Mouse (Mus musculus) left cerebral cortex, postnatal 36 days (tissue): Measurements from ENCODE around the gene Trim12a. TPM values are rescaled to one million over a fixed set of nuclear protein-coding genes. Genes with fewer than 3 reads are reported as not detected.

Experiments
- total RNA-seq, 2 experiments: library from RNA; stranded (reverse); gene quantifications; 2 replicates each; pipeline ENCODE4 v1.2.3; 2021

Gene Trim12a
- total RNA-seq, 2 experiments from 2014 or later: 1.9 to 2.3 TPM

Other genes with a start within 250 kb of the Trim12a start
- gene Olfr644, start 243.6 kb downstream of the Trim12a start, total RNA-seq: not detected
- gene Olfr645, start 230.0 kb downstream of the Trim12a start, total RNA-seq: not detected
- not detected for gene Olfr646, start 210.6 kb downstream of the Trim12a start, total RNA-seq
- not detected for gene Ubqln5, start 185.6 kb downstream of the Trim12a start, total RNA-seq
- not detected for gene Olfr643, start 178.1 kb downstream of the Trim12a start, total RNA-seq
- gene Ubqln3, start 172.2 kb downstream of the Trim12a start, total RNA-seq: not detected
- gene Ubqlnl, start 164.9 kb downstream of the Trim12a start, total RNA-seq: not detected
- not detected for gene Olfm5, start 150.6 kb downstream of the Trim12a start, total RNA-seq
- gene Olfr648, start 132.1 kb downstream of the Trim12a start, total RNA-seq: under 1 TPM; 0.15 to 0.45 TPM
- gene Olfr649, start 119.5 kb downstream of the Trim12a start, total RNA-seq: not detected
- gene Trim6, start 96.7 kb downstream of the Trim12a start, total RNA-seq: under 1 TPM in 1 of 2 experiments, not detected in 1; 0.15 TPM
- 1 to 10 TPM in 1 of 2 experiments, under 1 TPM in 1; 0.94 to 1.1 TPM for gene Trim34a, start 71.0 kb downstream of the Trim12a start, total RNA-seq
- 1 to 10 TPM in 1 of 2 experiments, under 1 TPM in 1; 0.39 to 1.1 TPM for gene Trim5, start 27.4 kb downstream of the Trim12a start, total RNA-seq
- gene Trim34b, start 14.0 kb upstream of the Trim12a start, total RNA-seq: under 1 TPM in 1 of 2 experiments, not detected in 1; 0.20 TPM
- 1 to 10 TPM; 1.0 to 1.3 TPM for gene Trim12c, start 37.9 kb upstream of the Trim12a start, total RNA-seq
- not detected for gene Trim30b, start 54.4 kb upstream of the Trim12a start, total RNA-seq
- gene Trim30c, start 85.4 kb upstream of the Trim12a start, total RNA-seq: not detected
- gene Trim30a, start 149.7 kb upstream of the Trim12a start, total RNA-seq: under 1 TPM; 0.69 to 0.93 TPM
- under 1 TPM; 0.35 to 0.59 TPM for gene Trim30d, start 192.4 kb upstream of the Trim12a start, total RNA-seq
- not detected for gene Olfr651, start 234.7 kb upstream of the Trim12a start, total RNA-seq
- not detected for gene Olfr652, start 245.4 kb upstream of the Trim12a start, total RNA-seq